Mouse (Mus musculus) hindbrain, embryonic 14.5 days (tissue): ENCODE measurements around the gene St6galnac3. TPM values are rescaled to one million over a fixed set of nuclear protein-coding genes. Genes with fewer than 3 reads are reported as not detected.
A peak's percentile ranks its signal among the peaks of the same experiment; 100 is the strongest.

Experiments used
- ATAC-seq: fragments of 200-750 bp; cut with Nextera tagmentation; 2 replicates; pipeline ENCODE4 v1.8.0; 2017; ENCODE audit warnings: moderate number of reproducible peaks, mild to moderate bottlenecking, moderate TSS enrichment, moderate library complexity; ENCODE audit not compliant: low FRiP score
- DNase-seq: peaks from one replicate; pipeline ENCODE4 v3.0.0-alpha.2; 2015; ENCODE audit warnings: low spot score
- H3K27ac ChIP-seq: fragments of 300-500 bp; sonication (generic); 2 replicates; pipeline ENCODE4 v1.5.1; 2014; ENCODE audit warnings: mild to moderate bottlenecking, moderate library complexity
- H3K27me3 ChIP-seq: fragments of 300-500 bp; sonication (generic); 2 replicates; pipeline ENCODE4 v1.6.1; 2014; ENCODE audit warnings: mild to moderate bottlenecking, low read length, mixed read lengths; ENCODE audit not compliant: control insufficient read depth, insufficient read depth
- H3K36me3 ChIP-seq: fragments of 300-500 bp; sonication (generic); replicated peaks from 2 replicates; pipeline ENCODE4 v1.6.1; 2014; ENCODE audit not compliant: control insufficient read depth, insufficient read depth
- H3K4me1 ChIP-seq: fragments of 300-500 bp; sonication (generic); replicated peaks from 2 replicates; pipeline ENCODE4 v1.6.1; 2014; ENCODE audit warnings: antibody characterized with exemption, low read length, mixed read lengths; ENCODE audit not compliant: control insufficient read depth, insufficient read depth
- H3K4me2 ChIP-seq: fragments of 300-500 bp; sonication (generic); replicated peaks from 2 replicates; pipeline ENCODE4 v1.6.1; 2014; ENCODE audit warnings: mild to moderate bottlenecking, moderate library complexity
- H3K4me3 ChIP-seq: fragments of 300-500 bp; sonication (generic); replicated peaks from 2 replicates; pipeline ENCODE4 v1.5.1; 2014; ENCODE audit warnings: mild to moderate bottlenecking, low read length
- H3K9ac ChIP-seq: fragments of 300-500 bp; sonication (generic); 2 replicates; pipeline ENCODE4 v1.6.1; 2014
- H3K9me3 ChIP-seq: fragments of 300-500 bp; sonication (generic); 2 replicates; pipeline ENCODE4 v1.6.1; 2016; ENCODE audit warnings: low read length; ENCODE audit not compliant: control insufficient read depth
- WGBS: fragments of 180-500 bp; shearing (Covaris S2); extraction: QIAGEN DNeasy Blood & Tissue Kit; methylation state at CpG from one replicate; pipeline ENCODE4 v1.1.7; 2014; 5-methylcytosine and 5-hydroxymethylcytosine counted together
- polyA plus RNA-seq: library from polyadenylated mRNA; unstranded; fragments of >200 nt; fragmentation: Nextera tagmentation; extraction: Ambion mirVana; gene quantifications from 2 replicates; pipeline ENCODE4 v1.2.1, GENCODE M21; 2014

Gene St6galnac3
- polyA plus RNA-seq, 1 experiment from 2014 or later = 28.3 TPM

DNA sequence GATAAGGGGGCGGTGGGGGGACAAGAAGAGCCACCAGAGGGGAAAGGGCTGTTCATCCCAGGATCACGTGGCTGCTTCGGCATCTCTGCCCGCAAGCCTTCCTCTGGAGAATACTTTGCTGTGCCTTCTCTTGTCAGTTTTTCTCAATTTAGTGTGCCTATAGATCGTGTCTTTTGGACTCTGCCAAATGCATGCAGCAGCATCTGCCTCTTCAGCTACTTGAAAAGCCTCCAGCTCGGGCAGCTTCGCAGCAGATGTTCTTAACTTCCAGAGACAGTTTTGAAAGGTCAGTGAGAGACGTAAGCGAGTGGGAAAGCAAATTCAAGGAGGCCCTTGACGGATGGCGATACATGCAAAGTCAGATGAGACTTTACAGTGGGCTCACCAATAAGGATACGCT lies 385.9 kb downstream of the St6galnac3 start:
- Histone ChIP-seq H3K27me3 (no peaks in the 10 kb centered on the region), H3K4me2 (no peak overlapping the region), H3K36me3 (no peaks in the 10 kb centered on the region), H3K4me3 (no peak overlapping the region), H3K9me3 (no peaks in the 10 kb centered on the region), H3K4me1 (no peaks in the 10 kb centered on the region), H3K9ac (no peak overlapping the region), H3K27ac (no peak overlapping the region)
- WGBS = 67% methylated on average over 12 of the region's 12 CpGs
- no peak for ATAC-seq
- DNase-seq = no peak

DNA sequence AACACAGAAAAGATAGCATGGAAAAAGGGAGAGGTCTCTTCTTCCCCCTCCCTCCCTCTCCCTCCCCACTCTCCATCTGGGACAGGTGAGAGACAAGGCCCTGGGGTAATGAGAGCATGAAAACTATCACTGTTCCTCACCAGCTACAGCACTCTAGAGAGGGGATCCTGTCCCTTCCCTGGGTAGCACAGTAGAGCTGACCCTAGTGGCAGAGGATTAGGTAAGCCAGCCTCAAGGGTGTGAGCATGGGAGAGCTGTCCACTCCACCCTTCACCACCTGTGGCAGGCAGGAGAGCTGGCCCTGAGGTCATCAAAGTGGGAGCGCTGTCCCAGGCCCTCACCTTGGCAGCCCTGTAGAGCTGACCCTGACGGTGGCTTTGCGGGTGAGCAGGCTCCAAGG lies 387.2 kb downstream of the St6galnac3 start:
- Histone ChIP-seq H3K36me3 (no peaks in the 10 kb centered on the region), H3K27me3 (no peaks in the 10 kb centered on the region), H3K4me2 (no peak overlapping the region), H3K9ac (no peak overlapping the region), H3K4me1 (no peaks in the 10 kb centered on the region), H3K27ac (no peak overlapping the region), H3K4me3 (no peak overlapping the region), H3K9me3 (no peaks in the 10 kb centered on the region)
- ATAC-seq (peak; percentile 34; the same call in 1 of the 2 replicates), DNase-seq (no peak)
- WGBS = 93% methylated on average over 3 of the region's 3 CpGs

DNA sequence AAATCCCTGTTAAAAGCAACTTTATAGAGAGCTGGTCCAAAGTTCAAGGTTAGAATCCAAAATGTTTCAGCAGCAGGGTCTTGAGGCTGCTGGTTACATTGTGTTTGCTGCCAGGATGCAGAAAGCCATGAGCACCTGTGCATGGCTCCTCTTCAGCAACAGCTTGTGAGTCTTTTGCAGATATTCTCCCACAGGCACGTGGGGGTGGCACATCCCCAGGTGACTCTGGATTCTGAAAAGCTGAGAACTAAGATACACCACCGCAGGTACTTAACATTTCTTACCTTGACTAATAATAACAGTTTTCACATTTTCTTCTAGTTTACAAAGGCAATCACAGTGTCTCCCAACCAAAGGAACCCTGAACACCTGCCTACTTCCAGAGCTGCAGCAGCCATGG lies 387.8 kb downstream of the St6galnac3 start:
- ATAC-seq = no peak

DNA sequence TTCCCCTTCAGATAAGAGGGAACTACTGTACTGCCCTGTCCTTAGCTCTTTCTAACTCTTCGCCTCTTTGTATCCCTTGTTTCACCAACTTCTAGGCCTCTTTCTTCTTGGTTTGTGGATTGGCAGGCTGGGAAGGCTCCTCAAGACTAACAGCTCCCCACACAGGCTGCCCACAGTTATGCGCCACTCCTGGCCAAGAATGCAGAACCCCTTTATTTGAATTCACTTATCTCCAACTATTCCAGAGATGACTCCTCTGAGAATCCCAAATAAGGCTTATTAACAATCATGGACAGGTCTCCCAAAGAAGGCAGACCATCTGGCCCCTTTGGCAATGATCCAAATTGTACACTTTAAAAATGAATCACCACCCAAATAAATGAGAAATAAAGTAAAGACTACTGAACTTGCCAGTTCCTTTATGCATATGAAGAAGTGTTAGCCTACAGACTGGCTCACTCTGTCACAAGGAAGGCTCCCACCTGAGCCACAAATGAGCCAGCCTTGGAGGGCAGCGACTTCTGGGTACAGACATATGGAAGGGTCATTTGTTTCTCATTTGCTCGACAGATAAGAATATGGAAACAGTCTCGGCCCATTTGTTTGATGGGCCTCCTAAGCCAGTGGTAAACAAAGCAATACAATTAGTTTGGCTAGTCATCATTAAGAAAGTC lies 390.7 kb downstream of the St6galnac3 start:
- 0 out of 2 replicates have a peak, but pooled peaks have one; percentile 17 for ATAC-seq
- no peak overlapping the region for H3K4me3 ChIP-seq

More for the DNA sequence above, 387.8 kb downstream of the St6galnac3 start:
- H3K4me2 ChIP-seq = no peak overlapping the region
- WGBS = 86% methylated on average over 2 of the region's 2 CpGs
- no peak overlapping the region for H3K9ac ChIP-seq
- H3K4me1 ChIP-seq = no peaks in the 10 kb centered on the region
- H3K27ac ChIP-seq = no peak overlapping the region
- no peak for DNase-seq
- no peak overlapping the region for H3K4me3 ChIP-seq
- no peaks in the 10 kb centered on the region for H3K27me3 ChIP-seq
- no peaks in the 10 kb centered on the region for H3K36me3 ChIP-seq
- no peaks in the 10 kb centered on the region for H3K9me3 ChIP-seq

DNA sequence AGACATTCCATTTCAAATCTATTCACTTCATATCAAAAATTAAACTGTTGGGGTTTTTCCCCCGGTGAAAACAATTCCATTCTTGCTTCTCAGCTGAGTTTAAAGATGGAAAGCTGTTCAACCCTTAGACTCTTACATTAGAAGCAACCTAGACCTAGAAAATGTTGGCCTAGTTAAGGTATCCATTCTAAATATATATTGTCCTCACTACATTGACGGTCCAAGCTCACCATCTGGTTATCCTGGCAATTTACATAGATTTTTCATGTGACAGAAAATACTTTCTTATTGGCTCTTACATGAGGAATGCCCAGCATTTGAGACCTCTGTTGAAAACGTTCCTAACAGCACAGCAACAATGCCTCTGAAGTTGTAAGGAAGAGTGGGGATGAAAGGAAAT lies 400.7 kb downstream of the St6galnac3 start:
- H3K27me3 ChIP-seq = no peaks in the 10 kb centered on the region
- no peak overlapping the region for H3K4me2 ChIP-seq
- no peak for DNase-seq
- H3K4me3 ChIP-seq = no peak overlapping the region
- H3K4me1 ChIP-seq = no peaks in the 10 kb centered on the region
- WGBS = 79% methylated on average over 3 of the region's 3 CpGs
- no peak overlapping the region for H3K27ac ChIP-seq
- no peak overlapping the region for H3K9ac ChIP-seq
- no peaks in the 10 kb centered on the region for H3K9me3 ChIP-seq
- H3K36me3 ChIP-seq = no peaks in the 10 kb centered on the region
- ATAC-seq = no peak

More for the DNA sequence above, 390.7 kb downstream of the St6galnac3 start:
- no peak overlapping the region for H3K27ac ChIP-seq
- H3K4me2 ChIP-seq = no peak overlapping the region
- no peaks in the 10 kb centered on the region for H3K36me3 ChIP-seq
- DNase-seq = no peak
- 69% methylated on average over 5 of the region's 5 CpGs for WGBS
- H3K4me1 ChIP-seq = no peaks in the 10 kb centered on the region
- no peaks in the 10 kb centered on the region for H3K27me3 ChIP-seq
- H3K9me3 ChIP-seq = no peaks in the 10 kb centered on the region
- H3K9ac ChIP-seq = no peak overlapping the region

DNA sequence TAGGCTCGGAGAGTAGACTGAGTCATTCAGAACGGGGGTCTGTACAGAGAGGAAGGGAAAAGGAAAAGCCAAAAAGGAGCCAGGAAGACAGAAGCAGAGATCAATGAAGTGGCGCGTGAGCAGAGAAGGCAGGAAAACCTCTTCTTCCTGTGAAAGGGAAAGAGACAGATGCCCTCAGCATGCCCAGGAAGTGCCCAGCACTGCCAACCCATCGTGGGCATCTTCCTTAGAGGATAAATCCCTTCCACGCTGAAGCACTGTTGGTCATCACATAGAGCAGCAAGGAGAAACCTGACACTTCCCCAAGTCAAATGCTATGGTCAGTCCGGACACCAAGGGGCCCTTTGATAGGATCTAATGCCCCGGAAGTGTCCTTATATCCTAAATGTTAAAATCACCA lies 401.5 kb downstream of the St6galnac3 start:
- ATAC-seq = no peak
- no peak for DNase-seq
- no peaks in the 10 kb centered on the region for H3K36me3 ChIP-seq
- no peak overlapping the region for H3K4me3 ChIP-seq
- no peak overlapping the region for H3K9ac ChIP-seq
- H3K4me1 ChIP-seq = no peaks in the 10 kb centered on the region
- WGBS = 86% methylated on average over 8 of the region's 8 CpGs
- H3K4me2 ChIP-seq = no peak overlapping the region
- H3K9me3 ChIP-seq = no peaks in the 10 kb centered on the region
- no peaks in the 10 kb centered on the region for H3K27me3 ChIP-seq
- no peak overlapping the region for H3K27ac ChIP-seq

DNA sequence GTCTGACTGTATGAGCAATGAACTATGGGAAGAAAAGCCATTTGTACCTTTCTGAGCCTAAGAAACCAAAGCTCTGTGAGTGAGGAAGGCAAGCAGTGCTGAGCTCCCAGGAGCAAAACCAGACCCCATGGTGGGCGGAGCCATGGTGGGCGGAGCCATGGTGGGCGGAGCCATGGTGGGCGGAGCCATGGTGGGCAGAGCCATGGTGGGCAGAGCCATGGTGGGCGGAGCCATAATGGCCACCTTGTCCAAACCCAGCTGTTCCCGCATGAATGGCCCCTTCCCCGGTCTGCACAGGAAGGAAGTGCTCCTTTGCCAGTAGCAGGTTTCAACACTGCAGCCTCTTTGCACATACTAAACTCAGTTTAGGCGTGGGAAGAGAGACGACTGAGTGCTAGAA lies 411.4 kb downstream of the St6galnac3 start:
- no peak overlapping the region for H3K9ac ChIP-seq
- H3K27ac ChIP-seq = no peak overlapping the region
- ATAC-seq (no peak), DNase-seq (no peak)
- H3K36me3 ChIP-seq = no peaks in the 10 kb centered on the region
- 81% methylated on average over 9 of the region's 9 CpGs for WGBS
- no peaks in the 10 kb centered on the region for H3K27me3 ChIP-seq
- H3K9me3 ChIP-seq = no peaks in the 10 kb centered on the region
- H3K4me2 ChIP-seq = no peak overlapping the region
- H3K4me3 ChIP-seq = no peak overlapping the region
- no peaks in the 10 kb centered on the region for H3K4me1 ChIP-seq

DNA sequence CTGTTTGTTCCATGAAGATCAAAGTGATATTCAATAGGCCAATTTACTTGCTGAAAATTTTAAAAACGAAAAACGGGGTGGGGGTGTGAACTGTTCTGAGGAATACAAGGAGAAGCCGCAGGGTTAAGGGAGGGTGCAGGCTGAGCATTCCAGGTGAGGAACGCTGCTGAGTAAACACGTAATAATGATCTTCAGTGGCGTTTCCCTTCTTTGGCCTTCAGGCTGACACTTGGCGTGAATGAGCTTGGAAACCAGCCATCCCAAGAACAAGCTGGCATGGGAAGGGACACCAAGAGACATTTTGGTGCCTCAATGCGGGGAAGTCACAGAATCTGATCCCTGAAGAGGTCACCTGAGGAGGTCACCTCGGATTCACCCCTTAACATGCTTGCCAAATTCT lies 411.8 kb downstream of the St6galnac3 start:
- WGBS = 87% methylated on average over 9 of the region's 9 CpGs
- Histone ChIP-seq H3K27me3 (no peaks in the 10 kb centered on the region), H3K4me2 (no peak overlapping the region), H3K9me3 (no peaks in the 10 kb centered on the region), H3K4me1 (no peaks in the 10 kb centered on the region), H3K27ac (no peak overlapping the region), H3K36me3 (no peaks in the 10 kb centered on the region), H3K4me3 (no peak overlapping the region), H3K9ac (no peak overlapping the region)
- ATAC-seq (no peak), DNase-seq (no peak)

DNA sequence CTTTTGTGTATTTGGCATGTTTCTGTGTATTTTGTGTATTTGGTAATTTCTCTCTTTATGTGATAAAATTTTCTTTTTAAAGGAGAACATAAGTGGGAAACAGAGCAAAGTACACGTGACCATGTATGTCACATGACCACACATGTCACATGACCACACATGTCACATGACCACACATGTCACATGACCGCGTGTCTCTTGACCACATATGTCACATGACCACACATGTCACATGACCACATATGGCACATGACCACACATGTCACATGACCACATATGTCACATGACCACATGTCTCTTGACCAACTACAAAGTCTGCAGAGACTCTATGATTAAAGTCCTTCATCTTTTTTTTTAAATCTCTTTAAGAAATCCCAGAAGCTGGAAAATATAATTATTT lies 413.0 kb downstream of the St6galnac3 start:
- WGBS = 95% methylated on average over 3 of the region's 3 CpGs
- no peaks in the 10 kb centered on the region for H3K4me1 ChIP-seq
- no peak overlapping the region for H3K27ac ChIP-seq
- ATAC-seq (no peak), DNase-seq (no peak)
- no peaks in the 10 kb centered on the region for H3K27me3 ChIP-seq
- no peaks in the 10 kb centered on the region for H3K9me3 ChIP-seq
- H3K4me3 ChIP-seq = no peak overlapping the region
- H3K36me3 ChIP-seq = no peaks in the 10 kb centered on the region
- no peak overlapping the region for H3K9ac ChIP-seq
- H3K4me2 ChIP-seq = no peak overlapping the region

DNA sequence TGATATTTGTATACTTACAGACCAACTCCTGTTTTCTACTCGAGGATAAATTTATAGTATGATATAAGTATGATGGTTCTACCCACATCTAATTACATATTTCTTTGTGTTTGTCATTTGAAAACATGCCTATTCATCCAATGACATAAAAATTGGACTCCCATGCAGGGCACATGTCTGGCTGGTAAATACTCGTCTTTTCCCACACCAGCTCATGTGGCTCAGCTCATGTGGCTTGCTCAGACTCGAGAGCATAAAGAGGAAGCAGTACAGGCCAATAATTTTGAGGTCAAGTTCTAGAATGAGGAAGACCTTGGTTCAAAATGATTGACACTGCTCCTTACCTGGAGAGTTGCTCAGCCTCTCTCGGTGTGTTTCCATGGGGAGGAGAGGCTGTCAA lies 416.6 kb downstream of the St6galnac3 start:
- no peak for ATAC-seq
- H3K9me3 ChIP-seq = no peaks in the 10 kb centered on the region

More for the DNA sequence above, 416.6 kb downstream of the St6galnac3 start:
- no peak for DNase-seq
- no peaks in the 10 kb centered on the region for H3K27me3 ChIP-seq
- no peak overlapping the region for H3K9ac ChIP-seq
- no peak overlapping the region for H3K4me3 ChIP-seq
- 80% methylated on average over 4 of the region's 4 CpGs for WGBS
- no peaks in the 10 kb centered on the region for H3K36me3 ChIP-seq
- no peak overlapping the region for H3K27ac ChIP-seq
- H3K4me2 ChIP-seq = no peak overlapping the region
- no peaks in the 10 kb centered on the region for H3K4me1 ChIP-seq
